Mouse (Mus musculus) activated CD4-positive, CD25-positive, alpha-beta regulatory T cell, adult 4 months (primary cell): ENCODE results near the gene Fyb2. TPM values are rescaled to one million over a fixed set of nuclear protein-coding genes. Genes with fewer than 3 reads are reported as not detected.

Source experiments
- ATAC-seq: one replicate; pipeline ENCODE4 v1.8.0; 2017
- polyA plus RNA-seq, 2 experiments: library from polyadenylated mRNA; unstranded; fragments of 100-300 nt; shearing (Covaris generic); gene quantifications; one replicate each; pipeline ENCODE4 v1.2.1; 2017

Fyb2 gene
- polyA plus RNA-seq, 2 experiments from 2014 or later, result not detected

DNA sequence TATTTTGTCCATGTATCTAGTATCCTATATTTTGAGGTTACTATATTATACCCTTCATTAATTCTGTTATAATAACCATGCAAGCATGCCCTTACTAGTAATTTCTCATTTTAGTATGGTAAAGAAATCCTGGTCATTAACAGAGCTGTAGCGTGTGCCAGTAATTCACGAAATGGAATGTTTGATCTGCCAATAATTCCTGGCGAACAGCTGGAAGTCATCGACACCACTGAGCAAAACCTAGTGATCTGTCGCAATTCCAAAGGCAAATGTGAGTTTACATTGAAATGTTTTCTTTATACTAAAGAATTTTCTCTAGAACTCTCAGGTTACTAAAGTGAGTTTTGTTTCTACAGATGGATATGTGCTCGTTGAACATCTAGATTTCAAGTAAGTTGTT lies 102.2 kb downstream of the Fyb2 start:
- no peak for ATAC-seq

DNA sequence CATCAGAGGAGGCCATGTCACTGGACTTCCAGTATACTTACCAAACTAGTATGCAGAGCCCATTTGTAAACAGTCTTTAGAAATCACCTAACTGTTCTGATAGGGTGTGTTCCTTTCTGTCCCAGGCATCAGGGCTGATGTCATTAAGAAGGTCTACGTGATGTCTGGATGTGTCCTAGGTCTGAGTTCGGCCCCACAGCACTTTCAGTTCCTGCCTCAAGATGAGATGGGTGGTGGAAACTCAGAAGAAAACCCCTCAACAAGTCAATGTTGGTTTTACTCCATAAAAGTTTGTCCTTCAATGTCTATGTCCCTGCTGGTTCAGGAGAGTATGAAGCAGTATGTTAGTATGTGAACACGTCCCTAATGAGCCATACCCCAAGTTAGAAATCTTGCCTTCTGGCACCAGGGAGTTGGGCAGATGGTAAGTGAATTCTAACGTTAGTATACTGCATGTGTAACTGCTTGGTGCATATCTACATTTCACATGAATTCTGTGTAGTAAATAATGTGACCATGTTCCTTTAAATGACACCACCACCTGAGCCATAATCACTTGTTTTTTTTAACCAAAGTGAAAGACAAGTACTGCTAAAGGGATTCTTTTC lies 102.9 kb downstream of the Fyb2 start:
- no peak for ATAC-seq

DNA sequence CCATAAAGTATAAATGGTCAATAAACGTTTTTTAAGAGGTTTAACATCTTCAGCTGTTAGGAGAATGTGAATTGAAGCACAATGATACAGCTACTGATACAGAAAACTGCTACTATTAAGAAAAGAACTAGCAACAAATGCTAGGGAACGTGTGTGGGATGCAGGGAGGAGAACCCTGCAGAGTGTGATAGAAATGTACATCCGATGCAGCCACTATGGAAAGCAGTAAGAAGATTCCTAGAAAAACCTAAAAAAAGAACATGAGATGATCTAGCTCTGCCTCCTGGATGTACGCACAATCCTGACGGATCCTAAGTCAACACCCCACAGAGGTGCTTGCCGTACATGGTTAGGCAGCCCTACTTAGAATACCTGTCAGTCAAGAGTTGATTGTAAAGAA lies 114.0 kb downstream of the Fyb2 start:
- no peak for ATAC-seq

- no peak for ATAC-seq
Observed at GRCm38 (mm10) chr4:105031104-105031503, 117.8 kb downstream of the Fyb2 start.

DNA sequence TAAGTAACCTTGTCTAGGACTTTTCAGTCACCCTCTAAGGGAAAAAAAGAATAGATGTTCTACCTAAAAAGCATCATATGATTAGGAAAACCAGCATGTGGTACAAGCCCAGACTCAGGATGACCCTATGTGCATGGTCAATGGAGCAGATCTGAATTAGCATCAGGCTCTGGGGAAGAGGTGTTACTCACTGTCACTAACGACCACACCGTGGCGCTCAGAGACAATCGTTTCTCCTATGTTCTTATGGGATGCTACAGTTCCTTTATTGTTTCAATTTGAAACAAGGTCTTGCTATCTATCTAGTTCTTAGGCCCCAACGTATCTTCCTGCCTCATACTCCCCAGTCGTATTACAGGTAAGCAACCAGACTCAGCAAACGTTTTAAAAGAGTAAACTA lies 119.9 kb downstream of the Fyb2 start:
- ATAC-seq, result no peak

- no peak for ATAC-seq
Observed at GRCm38 (mm10) chr4:105034259-105034658, 121.0 kb downstream of the Fyb2 start.

DNA sequence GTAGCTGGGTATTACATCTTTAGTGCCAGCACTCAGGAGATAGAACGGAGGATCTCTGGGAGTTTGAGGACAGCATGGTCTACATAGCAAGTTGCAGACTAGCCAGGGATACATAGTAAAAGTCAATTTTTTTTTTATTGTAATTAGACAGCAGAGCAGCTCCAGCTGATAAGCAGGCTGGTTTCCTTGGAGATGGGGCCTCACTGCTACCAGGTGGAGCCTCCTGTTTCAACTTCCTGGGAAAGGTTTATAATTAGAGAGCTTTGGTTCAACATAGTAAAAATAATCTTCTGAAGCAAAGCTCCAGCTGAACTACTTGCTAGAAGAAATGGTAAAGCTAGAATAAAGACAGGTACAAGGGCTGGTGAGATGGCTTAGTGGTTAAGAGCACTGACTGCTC lies 136.8 kb downstream of the Fyb2 start:
- no peak for ATAC-seq

DNA sequence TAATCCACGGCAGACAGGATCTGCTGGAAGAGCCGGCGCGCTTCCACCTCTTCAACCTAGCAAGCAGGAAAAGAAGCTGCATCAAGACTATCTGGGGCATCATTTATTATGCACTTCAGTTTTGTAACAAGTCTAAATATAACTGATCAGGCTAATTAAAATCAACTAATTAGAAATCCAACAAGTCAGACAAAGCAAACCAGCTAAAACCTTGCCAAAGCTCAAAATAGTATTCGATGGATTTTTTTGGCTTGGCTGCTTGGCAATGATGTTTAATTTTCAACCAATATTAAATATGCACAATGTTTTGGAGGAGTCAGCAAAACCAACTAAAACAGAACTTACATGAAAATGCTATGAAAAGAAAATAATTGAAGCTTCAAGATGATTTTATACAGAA lies 138.0 kb downstream of the Fyb2 start:
- no peak for ATAC-seq

Other genes with a start within 250 kb of the Fyb2 start
- gene C8b, start 147.1 kb upstream of the Fyb2 start, polyA plus RNA-seq, result not detected
- not detected for gene Gm17662, start 56.1 kb upstream of the Fyb2 start, polyA plus RNA-seq
- gene C8a, start 37.1 kb upstream of the Fyb2 start, polyA plus RNA-seq, result not detected
- under 1 TPM in 1 of 2 experiments, not detected in 1; 0.07 TPM for gene Prkaa2, start 196.4 kb downstream of the Fyb2 start, polyA plus RNA-seq
- not detected for gene Plpp3, start 243.9 kb downstream of the Fyb2 start, polyA plus RNA-seq